Mouse (Mus musculus): Measurements from ENCODE around the gene Atp6ap1.
A peak's percentile ranks its signal among the peaks of the same experiment; 100 is the strongest.

The Atp6ap1 gene

GRCm38 (mm10) chrX:74304867-74305700 is 8.2 kb downstream of the Atp6ap1 start, which contains the start of gene Gdi1:
Gene Gdi1 (plus strand): TSS chrX:74304998.
- DNase-seq (ENCODE audit: low spot score) = peak; percentile 48

GRCm38 (mm10) chrX:74312540-74313464 is 15.9 kb downstream of the Atp6ap1 start, which contains the start of gene Fam50a:
Gene Fam50a (plus strand): TSS chrX:74313033.
- peak; percentile 82 for DNase-seq (ENCODE audit: low spot score)

DNA sequence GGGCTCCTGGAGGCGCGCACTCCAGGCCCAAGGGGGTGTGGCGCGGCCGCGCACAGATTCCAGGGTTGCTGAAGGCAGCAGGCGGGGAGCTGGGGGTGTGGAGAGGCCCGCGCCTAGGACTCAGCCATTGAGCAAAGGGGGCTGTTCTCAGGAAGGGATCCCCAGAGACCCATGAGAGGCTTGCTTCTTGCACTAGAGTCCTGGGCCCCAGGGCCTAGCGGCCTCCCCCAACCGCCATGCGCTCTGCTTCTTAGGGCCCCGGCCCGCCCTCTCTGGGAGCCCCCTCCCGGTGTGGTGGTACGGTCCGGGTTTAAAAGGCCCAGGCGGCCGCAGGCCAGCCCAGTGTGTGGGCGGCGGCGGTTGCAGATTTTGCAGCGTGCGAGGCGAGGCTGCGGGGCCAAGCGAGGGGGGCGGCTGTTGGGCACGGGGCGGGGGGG is 31.8 kb downstream of the Atp6ap1 start, which contains the start of gene Plxna3:
Plxna3 (plus strand) TSS at position 342 of the 437 bp plus-strand sequence.
- DNase-seq (ENCODE audit: low spot score) = peak; percentile 42

- DNase-seq (ENCODE audit: low spot score) = no peak
These were observed 32.3 kb downstream of the Atp6ap1 start for GRCm38 (mm10) chrX:74329215-74329671.

DNA sequence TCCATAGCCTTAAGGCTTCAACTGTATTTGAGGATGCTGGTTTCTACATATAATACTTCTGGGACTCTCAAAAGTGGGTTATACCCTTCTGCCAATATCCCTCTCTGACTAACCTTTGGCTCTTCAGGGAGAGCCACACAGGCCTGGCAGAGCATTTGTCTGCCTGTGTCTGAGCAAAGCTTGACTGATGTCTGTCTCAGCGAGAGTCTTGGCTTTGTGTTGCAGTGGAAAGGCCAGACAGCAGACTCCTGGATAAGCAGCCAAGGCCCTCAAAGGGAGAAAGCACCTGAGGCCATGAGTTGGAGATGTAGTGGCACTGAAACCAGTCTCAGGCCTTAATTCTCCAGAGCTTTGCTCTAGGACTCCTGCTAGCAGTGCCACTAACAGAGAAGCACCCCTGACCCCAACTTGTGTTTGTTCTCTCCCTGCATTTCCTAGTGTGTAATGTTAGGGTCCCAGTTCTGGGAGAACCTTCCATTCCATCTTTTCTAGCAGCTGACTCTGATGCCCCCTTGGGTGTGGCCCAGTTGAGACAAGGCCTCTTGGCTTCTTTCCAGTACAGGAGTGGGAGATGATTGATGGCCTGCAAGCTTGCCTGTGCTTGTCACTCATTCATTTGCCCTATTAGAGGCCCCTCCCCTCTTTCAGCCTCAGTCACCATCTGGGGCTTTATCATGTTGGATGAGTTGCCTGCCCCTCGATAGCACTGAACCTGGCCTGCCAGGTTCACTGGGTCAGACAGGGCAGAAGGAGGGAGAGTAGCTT is 33.5 kb downstream of the Atp6ap1 start:
- no peak for DNase-seq (ENCODE audit: low spot score)

DNA sequence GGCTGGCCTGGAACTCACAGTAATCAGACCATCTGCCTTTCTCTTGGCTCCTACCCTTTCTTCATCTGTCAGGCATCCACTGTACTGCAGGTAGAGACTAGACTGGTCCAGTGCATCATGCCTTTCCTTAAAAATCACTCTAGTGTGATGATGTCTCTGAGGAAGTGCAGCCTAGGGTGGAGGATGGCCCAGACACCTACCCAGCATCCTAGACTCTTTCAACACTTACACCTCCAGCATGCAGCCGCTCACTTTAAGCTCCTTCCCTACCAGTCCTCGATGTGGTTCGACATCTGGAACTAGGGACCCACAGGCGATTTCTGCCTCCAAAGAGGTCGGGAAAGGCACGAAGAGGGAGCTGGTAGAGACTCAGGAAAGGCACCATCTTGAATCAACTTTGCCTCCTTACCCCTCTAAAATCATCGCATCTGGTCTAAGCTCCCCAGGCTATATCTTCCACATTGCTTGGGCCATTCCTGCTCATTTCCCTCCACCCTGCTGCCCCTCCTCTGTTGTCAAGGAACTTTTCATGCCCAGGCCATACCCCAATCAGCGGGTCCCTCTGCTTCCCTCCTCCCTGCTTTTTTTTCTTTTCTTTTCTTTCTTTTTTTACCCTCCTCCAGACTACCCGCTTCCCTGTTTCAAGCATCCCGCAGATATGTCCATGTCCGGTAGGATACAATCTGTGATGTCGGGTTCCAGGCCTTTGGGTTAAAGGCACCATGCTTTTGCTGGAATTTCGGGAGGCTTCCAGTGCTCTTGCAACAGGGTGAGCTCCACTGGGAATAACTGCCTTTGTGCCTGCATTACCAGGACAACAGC is 56.0 kb downstream of the Atp6ap1 start:
- DNase-seq (ENCODE audit: low spot score) = no peak

- peak; percentile 41 for DNase-seq (ENCODE audit: low spot score)
These were observed 56.5 kb downstream of the Atp6ap1 start, which contains the start of gene Lage3 for GRCm38 (mm10) chrX:74353467-74353770. Gene Lage3 (minus strand): TSS chrX:74353618.

Measured in left cerebral cortex, adult 11 months (tissue).